Mouse (Mus musculus) adrenal gland, adult (tissue): ENCODE results near the gene Arhgap42.

Source experiments
- DNase-seq, 2 experiments: peaks; one replicate each; pipeline ENCODE4 v3.0.0; 2022 to 2023; ENCODE audit warnings: low spot score in 1 of 2; ENCODE audit not compliant: inconsistent age in 2 of 2

Arhgap42 gene

GRCm38 (mm10) chr9:9211411-9212087 is 27.4 kb downstream of the Arhgap42 start:
- peak in 1 of 2 experiments; percentile 14 for DNase-seq

GRCm38 (mm10) chr9:9210464-9210863 is 28.4 kb downstream of the Arhgap42 start:
- peak in 1 of 2 experiments; percentile 50 for DNase-seq

DNA sequence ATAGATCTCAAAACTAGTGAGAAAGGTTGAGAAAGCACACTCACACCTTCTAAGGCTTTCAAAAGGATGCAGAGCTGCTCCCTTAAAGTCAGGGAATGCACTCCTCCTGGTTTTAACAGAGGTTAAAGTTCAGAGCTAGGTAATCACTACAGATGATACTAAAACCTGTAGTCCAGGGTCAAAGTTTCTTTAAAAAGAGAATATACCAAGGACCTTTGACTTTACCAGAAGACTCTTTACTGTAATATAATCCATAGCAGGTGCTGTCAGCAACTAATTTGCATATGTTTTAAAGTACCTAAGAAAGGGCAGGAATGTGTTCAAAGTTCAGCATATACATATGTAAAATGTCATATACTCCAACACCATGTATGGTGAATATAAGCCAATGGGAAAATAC is 30.7 kb downstream of the Arhgap42 start:
- no peak for DNase-seq

DNA sequence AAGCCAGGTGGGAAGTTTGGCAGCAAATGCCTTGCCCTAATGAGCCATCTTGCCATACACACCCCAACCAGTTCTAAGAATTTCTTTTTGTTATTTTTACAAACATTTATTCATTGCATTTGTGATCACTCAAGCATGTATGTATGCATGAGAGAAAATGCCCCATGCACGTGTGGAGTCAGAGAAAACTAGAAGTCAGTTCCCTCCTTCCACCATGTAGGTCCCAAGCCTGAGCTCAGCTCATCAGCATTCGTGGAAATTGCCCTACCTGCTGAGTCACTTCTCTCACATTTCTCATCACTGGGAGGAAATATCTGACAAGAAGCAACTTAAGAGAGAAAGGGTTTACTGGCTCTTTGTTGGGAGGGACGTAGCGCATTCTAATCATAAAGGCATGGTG is 31.6 kb downstream of the Arhgap42 start:
- no peak for DNase-seq

DNA sequence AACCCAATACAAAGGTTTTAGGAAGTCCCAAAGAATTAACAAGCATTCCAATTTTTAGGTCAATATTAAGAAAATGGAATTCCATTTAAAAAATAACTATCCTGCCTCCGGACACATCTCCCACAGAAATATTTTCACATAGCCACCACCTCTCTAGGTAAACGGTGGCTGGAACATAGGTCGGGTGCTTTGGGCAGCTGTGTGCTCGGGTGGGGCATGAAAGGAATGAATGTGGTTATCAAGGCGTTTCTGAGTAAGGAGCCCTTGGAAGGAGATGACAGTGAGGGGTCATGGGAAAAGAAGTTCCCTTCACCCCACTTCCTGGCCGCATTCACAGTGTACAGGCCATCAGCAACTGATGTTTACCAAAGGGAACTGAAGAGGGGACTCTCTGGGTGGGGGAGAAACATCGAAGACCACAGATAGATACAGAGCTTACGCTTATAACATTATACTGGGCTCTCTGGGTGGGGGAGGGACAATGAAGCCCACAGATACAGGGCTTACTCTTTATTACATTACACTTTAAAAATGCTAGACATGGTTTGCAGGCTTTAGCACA is 38.0 kb downstream of the Arhgap42 start:
- no peak for DNase-seq

DNA sequence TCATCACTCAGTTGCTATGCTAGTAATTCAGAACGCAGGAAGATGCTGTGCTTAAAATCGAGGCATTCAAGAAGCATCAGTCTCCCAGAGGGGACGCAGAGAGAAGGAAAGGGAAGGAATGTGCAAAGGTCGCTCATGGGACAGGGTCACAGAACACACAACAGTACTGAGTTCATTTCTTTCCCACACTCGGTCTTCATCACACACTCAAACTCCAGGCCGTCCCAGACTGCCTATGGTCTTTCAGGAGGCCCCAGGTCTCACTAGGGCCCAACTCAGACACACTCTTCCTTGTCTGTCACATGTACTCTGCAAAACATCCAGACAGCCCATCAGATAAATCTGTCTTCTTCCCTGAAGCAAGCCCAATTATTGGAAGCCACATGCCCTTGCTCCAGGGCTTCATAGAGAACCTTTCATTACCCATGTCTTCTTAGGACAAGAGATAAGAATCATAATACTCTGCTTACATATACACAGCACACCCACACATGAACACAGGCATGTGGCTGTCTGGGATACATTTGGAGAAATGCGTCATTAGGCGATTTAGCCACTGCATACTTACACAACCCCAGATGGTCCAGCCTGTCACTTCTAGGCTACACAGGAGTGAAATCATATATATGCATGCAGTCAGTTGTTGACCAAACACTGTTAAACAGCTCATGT is 39.6 kb downstream of the Arhgap42 start:
- no peak for DNase-seq

DNA sequence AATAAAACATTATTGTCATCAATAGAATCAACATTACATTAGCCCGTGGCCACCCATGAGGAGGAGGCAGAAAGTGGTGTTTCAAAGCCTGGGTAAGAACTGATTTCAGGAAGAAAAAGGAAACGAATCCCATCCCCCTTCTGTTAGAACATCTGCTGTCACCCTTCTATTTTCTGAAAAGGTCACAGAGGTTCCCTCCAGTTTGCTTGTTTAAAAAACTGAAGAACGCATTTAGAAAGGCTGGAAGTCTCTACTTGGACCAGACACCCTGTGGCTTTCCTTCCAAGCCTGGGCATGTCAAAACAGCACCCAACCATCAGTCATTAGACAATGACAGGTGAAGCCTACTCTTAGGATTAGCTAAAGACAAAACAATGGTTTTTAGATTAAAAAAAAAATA is 40.3 kb downstream of the Arhgap42 start:
- DNase-seq: no peak

DNA sequence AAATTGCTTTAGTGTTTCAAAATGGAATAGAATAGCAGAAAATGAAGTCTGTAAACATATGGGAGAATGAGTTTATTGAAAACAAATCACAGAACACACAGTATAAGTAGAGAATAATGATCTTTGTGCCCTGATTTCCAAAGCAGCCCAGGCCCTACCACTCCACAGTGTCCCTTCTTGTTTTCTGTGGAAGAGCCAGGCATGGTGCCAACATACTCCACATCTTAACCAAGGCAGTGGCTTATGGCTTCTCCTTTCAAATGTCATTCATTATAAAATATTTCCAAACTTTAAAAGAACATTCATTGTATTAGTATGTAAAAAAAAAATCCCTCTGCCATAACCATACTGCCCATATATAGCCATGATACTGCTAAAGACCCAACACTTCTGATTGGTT is 42.9 kb downstream of the Arhgap42 start:
- DNase-seq: no peak

DNA sequence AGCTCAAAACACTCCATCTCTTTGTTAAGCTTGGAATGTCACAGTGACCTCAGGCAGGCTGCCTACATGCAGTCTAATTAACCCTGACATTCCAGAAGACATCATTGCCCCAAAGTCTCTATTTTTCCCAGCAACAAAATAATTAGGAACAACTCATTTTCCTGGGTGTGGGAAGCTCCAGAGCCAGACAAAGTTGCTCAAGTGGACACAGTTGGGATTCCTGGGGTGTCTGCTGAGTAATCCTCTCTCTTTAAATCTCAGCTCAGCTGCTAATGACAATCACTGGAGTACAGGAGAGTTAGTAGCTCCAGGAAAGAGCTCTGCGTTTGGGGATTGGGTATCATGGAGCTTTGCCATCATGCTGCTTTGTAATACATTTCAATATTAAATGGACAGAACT is 44.4 kb downstream of the Arhgap42 start:
- no peak for DNase-seq

- no peak for DNase-seq
Measured at GRCm38 (mm10) chr9:9192716-9193115, 46.2 kb downstream of the Arhgap42 start.

- DNase-seq: no peak
Measured at GRCm38 (mm10) chr9:9190835-9191234, 48.1 kb downstream of the Arhgap42 start.

DNA sequence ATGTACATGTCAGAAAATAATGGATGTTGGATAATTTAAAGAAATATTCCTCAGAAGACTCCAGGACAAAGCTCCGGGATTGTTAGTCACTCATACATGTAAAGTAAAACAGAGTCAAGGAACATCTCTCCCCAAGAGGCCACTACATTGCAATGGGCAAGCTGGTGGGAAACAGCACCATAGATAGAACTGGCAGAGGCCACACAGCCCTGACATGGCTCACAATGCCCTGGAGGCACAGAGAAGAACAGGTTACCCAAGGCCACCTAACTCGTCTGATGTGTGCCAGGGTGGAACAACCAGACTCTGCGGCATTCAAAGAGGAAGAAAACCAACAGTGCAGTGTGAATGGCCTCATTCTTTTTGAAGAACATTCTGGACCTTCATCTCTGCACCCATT is 50.7 kb downstream of the Arhgap42 start:
- DNase-seq: no peak

GRCm38 (mm10) chr9:9177745-9178144 is 61.2 kb downstream of the Arhgap42 start:
- no peak for DNase-seq

- no peak for DNase-seq
Measured at GRCm38 (mm10) chr9:9174924-9175323, 64.0 kb downstream of the Arhgap42 start.

DNA sequence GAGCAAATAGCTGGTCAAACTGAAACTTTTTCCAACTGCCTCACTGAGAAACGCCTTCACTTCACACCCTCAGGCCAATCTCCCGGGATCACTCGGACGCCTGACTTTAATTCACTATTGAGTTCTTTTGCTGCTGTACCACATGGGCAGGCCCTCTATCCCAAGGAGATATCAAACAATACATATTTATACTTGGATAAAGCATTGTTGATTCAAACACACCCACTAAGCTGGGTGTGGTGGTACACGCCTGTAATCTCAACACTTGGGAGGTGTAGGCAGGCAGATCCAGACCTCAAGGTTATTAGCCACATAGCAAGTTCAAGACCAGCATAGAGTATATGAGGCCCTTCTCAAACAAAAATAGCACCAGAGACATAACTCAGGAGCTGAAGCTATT is 64.7 kb downstream of the Arhgap42 start:
- no peak for DNase-seq

DNA sequence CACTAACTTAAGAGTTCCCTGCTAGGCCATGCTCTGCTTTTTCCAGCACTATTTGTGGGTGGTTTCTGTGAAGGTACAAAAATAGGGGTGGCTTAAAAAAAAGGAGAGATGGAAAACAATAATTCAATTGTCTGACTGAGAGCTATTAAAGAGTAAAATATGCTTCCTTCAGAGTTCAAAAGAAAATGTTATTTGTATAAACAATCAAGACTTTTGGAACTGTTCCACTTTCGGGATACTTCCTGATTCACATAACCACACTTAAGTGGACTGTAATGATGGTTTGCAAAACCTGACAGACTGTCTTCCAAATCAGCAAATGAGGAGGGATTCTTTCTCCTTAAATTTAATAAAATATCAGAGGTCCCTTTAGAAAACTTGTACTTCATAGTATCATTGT is 65.8 kb downstream of the Arhgap42 start:
- no peak for DNase-seq

- DNase-seq: no peak
Measured at GRCm38 (mm10) chr9:9171146-9171816, 67.6 kb downstream of the Arhgap42 start.

DNA sequence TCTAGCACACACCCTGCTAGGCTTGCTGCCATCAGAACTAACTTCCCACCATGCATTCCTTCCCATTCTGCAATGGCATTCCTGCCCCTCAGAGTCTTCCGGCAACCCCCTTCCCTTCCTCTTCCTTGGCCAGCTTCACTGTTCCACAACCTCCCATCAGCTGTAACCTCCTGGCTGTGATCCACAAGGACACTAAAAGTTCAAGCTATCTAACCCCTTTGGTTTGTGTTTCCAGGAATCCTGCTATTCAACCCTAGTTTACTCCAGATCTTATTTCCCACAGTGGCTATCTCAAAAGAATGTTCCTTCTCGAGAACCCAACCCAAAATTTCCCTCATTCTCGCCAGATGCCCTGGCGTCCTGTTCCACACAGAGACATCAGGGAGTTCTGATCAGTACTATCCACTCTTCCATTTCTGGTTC is 73.2 kb downstream of the Arhgap42 start:
- peak in 1 of 2 experiments; percentile 70 for DNase-seq

GRCm38 (mm10) chr9:9160736-9161135 is 78.2 kb downstream of the Arhgap42 start:
- DNase-seq: no peak

GRCm38 (mm10) chr9:9158241-9158640 is 80.7 kb downstream of the Arhgap42 start:
- no peak for DNase-seq

GRCm38 (mm10) chr9:9157425-9157824 is 81.5 kb downstream of the Arhgap42 start:
- no peak for DNase-seq

GRCm38 (mm10) chr9:9154636-9155035 is 84.3 kb downstream of the Arhgap42 start:
- no peak for DNase-seq
